Mouse (Mus musculus) neural tube, embryonic 10.5 days (tissue): ENCODE measurements at regions not wholly inside any gene's neighbourhood (a gene's known extent, or its start where the extent isn't known, plus 50 kb on each side); places are given as distances from the start of the nearest gene placed in this dataset.

Experiments used
- DNase-seq: peaks from one replicate; pipeline ENCODE4 v3.0.0-alpha.2; 2017; ENCODE audit warnings: low spot score; ENCODE audit errors: extremely low spot score

DNA sequence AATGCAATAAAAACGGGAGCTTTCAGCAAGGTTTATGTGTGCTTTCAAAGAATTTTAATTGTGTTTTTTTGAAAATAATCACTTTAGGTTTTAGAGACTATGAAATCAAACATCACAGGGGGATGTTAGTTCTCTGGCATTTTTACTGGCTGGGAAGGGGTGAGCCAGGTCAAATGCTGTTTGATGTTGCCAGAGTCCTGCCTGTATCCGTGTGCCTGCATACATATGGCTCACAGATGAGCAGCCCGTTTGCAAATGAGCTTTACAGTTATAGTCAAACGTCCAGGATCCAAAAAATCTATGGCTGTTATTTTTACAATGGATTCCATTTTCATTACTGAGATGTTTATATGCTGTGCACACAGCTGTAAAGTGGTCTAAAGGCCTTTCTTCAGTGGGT is 354.7 kb downstream of the Ice1 start:
- DNase-seq: peak; percentile 32

DNA sequence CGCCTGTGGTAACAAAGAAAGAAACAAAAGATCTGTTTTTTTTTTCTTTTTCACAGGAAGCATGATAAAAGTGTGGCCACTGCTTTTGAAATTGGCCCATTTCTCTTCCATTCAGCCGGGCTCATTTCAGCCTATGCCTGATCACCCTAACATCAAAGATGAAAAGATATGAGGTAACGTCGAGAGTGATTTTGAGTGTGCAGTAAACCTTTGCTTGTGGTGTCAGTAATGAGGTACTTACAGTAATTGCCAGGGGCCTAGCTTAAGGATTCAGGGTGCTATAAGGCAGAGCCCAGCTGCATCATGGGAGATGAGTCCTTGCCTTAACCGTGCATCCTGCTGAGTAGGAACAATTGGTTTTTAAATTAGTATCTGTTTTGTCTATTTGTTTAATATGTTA is 354.2 kb downstream of the Ice1 start:
- no peak for DNase-seq

GRCm38 (mm10) chr13:70292713-70293112 is 344.7 kb downstream of the Ice1 start:
- no peak for DNase-seq

- no peak for DNase-seq
Observed at GRCm38 (mm10) chr13:70303953-70304525, 333.4 kb downstream of the Ice1 start.

- DNase-seq: peak; percentile 23
Observed at GRCm38 (mm10) chr13:70310516-70310915, 326.9 kb downstream of the Ice1 start.

DNA sequence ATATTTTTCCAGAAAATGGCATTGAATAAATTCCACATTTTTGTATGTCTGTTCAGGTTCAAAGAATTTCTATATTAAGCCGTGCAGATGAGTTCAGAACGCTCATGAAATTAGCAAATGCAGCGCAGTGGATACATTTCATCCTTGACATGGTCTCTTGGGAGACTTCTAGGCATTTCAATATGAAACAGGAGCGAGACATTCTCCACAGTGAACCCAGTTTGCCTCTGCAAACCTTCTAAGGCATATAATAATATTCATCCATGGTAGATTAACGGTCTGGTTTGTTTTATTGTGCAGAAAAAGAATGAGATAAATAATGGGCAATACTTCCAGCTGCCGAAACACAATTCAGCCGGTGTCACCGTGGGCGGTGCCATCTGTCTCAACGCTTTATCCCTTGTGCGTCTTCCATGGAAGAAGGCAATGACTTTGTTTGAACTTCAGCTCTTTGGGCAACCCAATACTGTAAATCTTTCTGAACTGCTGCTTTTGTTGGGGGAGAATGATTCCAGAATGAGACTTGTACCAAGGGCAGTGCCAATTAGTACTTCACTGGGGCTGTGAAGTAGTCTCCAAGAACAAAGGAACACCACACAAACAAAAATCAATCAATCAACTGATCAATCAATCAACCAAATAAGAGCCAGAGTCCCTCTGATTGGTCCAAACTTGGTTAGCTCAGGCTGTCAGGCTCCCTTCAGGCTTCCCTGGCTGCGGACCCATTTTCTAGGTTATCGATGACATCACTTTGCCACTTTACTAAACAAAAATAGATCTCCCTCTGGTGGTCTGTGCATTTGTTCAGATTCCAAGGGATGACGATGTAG is 326.0 kb downstream of the Ice1 start:
- DNase-seq: peak; percentile 46

- DNase-seq: no peak
Observed at GRCm38 (mm10) chr13:70313205-70313604, 324.2 kb downstream of the Ice1 start.

- DNase-seq: no peak
Observed at GRCm38 (mm10) chr13:70323537-70323936, 313.9 kb downstream of the Ice1 start.

- DNase-seq: no peak
Observed at GRCm38 (mm10) chr13:70336069-70336468, 301.4 kb downstream of the Ice1 start.

- no peak for DNase-seq
Observed at GRCm38 (mm10) chr13:70340437-70340836, 297.0 kb downstream of the Ice1 start.

DNA sequence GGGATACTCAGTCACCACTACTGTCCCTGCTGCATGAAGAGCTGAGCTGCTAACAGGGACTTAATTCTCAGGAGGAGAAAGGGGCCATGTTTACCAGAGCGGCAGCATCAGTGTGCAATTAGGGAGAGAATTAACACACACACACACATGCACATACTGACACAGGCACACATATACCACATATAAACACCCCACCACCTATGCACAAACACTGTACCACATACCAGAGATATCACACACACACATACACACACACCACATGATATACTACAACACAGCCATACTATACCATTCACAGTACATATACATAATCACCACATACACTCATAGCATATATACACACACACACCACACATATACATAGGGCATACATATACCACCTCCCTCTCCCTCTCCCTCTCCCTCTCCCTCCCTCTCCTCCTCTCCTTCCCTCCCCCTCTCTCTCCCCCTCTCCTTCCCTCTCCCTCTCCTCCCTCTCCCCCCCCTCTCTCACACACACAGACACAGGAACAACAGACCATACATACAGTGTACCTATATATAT is 294.2 kb downstream of the Ice1 start:
- DNase-seq: no peak

DNA sequence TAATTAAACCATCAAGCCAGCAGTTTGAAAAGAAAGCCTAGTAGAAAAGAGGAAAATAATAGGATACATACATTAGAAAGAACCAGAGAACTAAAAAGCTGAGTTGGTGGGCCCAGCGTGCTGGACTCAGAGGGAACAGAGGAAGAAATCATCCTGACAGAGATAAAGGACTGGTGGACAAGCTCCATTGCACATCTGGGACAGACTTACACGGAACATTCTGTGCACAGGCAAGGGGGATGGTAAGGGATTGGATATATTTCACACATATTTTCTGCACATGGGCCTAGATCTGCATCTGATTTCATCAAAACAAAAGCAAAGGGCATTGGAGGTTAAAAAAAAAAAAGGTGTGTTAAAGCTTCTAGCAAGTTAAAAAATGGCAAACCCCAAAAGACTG is 293.5 kb downstream of the Ice1 start:
- DNase-seq: no peak

GRCm38 (mm10) chr13:70344311-70344710 is 293.1 kb downstream of the Ice1 start:
- no peak for DNase-seq

DNA sequence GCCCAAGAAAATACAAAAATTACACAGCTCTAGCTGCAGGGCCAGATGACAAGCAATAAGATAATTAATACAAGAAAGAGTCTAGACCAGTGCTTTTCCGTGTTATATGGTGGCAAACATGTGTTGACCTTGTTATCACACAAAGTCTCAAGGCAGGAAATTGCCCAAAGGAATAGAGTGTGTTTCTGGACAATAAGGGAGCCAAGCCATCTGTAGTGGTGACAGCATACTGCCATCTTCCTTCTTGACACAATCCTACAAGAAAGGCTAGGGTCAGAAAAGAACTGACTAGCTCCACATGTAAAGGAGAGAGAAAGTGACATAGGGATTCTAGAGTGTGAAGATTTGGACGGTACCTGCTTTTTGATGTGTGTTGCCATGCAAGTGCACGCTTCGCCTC is 289.0 kb downstream of the Ice1 start:
- no peak for DNase-seq

- DNase-seq: no peak
Observed at GRCm38 (mm10) chr13:70348965-70349364, 288.5 kb downstream of the Ice1 start.

- DNase-seq: no peak
Observed at GRCm38 (mm10) chr13:70369647-70370046, 267.8 kb downstream of the Ice1 start.

DNA sequence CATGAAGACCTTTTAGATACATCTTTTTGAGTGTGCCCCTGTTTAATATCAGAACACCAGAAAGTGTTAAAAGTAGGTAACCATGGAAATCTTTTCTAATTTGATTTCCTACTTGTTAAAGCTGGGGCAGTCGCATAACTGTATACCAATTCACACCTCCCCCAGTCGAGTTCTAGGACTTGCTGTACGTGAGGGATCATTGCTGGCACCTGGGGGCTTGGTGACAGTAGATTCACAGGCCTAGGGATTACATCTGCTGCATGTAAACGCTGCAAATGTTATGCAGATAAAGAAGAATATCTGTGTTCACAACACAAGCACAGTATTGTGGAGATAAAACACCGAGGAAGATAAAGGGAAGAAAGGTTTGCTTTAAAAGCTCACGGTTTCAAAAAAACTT is 256.7 kb downstream of the Ice1 start:
- no peak for DNase-seq

DNA sequence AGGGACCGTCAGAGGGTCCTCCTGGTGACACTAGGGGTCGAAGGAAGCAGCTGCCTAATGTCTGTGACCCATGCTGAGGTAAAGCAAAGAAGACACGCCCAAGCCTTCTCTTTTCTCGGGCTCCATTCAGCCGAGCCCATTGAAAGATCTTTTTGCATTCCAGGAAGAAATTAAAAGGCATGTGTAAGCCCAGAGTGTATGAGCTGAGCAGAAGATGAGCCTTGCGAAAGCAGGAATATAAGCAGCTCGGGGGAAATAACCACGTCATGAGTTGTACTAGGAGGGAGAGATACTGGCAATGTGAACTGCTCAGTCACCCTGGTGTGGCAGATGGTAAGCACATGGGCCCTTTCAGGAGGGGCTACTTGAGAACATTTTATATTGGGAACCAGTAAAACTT is 252.1 kb downstream of the Ice1 start:
- no peak for DNase-seq

DNA sequence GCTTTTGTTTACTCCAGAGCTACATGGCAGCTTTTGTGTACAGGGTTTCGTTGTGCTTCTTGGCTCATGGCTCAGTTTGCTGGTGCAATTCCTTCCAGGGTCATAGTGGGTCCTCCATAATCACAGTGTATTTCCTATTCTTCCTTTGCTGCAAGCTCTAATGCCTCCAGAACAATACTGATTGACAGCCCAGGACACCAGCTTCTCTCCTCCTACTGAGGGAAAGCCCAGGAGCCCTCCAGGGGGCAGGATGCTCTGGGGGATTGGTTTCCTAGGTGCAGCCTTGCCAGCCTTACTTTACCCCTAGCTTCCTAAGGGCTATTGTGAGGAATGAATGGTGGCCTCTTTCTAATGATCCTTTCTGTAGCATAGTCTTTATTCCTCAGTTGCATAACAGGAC is 224.6 kb downstream of the Ice1 start:
- no peak for DNase-seq

DNA sequence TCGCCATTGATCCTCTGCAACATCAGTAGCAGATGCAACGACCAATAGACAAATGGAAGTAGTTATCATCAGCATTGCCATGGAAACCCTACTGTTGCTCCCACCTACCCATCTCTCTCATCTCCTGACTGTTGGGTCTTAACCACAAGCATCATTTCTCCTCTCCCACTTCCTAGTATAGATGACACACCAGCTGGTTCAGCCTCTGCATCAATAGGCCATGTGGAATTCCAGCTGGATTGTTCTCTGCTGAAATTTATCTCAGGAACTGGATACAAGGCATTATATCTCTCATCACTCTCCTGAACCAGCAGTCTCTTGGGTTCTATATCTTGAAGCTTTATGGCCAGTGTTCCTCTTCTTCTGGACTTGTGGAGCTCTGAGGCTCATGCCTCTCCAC is 219.3 kb downstream of the Ice1 start:
- no peak for DNase-seq

DNA sequence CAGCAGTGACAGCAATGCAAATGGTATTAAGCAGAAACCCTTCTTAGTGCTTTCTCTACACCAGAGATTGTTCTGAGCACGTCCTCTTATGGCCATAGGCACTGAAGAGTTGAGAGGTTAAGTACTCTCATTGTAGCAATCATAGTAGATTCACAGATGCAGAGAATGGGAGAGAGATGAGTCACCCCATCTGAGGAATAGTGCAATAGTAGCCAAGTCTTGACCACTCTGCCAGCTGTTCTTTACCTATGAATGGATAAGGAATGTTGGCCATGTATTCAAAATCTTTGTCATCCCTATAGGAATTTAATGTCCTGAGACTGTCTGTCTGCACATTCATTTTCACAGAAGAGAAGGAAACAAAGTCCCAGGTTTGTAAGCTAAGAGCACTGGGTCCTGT is 198.0 kb downstream of the Ice1 start:
- no peak for DNase-seq

GRCm38 (mm10) chr13:70446940-70447339 is 190.5 kb downstream of the Ice1 start:
- DNase-seq: no peak
